Mouse (Mus musculus) neural tube, embryonic 10.5 days (tissue): ENCODE data around the gene Usp46.
"Not testable (repeated sequence)": the region's sequence is repeated elsewhere in the genome, so short reads cannot be mapped to it uniquely, and the experiment has no call there.

Experiments
- DNase-seq: peaks from one replicate; pipeline ENCODE4 v3.0.0-alpha.2; 2017; ENCODE audit warnings: low spot score; ENCODE audit errors: extremely low spot score

The Usp46 gene

GRCm38 (mm10) chr5:74028691-74029479 is 39.3 kb downstream of the Usp46 start:
- no peak for DNase-seq

GRCm38 (mm10) chr5:74028221-74028620 is 40.0 kb downstream of the Usp46 start:
- no peak for DNase-seq

- no peak for DNase-seq
Observed at GRCm38 (mm10) chr5:74020506-74020905, 47.7 kb downstream of the Usp46 start.

DNA sequence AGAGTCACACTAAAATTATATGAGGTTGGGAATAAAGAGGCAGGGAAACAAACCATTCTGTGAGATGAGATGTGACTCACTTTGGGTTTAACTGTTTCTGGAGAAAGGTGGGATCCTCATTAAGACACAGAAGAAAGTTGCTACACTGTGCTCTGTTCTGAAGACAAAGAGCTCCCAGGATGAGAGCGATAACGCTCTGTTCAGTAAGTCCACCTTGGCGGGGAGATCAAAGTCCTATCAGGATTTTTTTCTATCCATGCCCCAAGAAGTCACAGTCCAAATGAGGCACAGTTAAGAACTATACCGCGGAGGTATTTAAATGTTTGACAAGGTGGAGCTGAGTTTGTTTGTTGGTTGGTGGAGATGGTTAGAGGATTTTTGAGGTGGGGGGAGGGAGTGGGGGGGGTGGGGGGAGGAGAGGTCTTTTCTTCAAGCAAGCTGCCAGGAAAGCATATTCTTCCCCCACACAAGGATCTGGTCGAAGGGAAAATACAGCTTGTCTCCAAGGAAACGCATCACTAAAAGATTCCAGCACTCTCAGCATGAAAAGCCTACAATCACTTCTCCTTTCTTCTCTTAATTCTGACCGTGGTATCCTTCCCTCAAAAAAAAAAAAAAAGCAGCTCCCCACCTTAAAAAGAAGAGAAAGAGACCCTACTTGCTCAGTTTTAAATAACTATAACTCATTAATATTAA is 49.2 kb downstream of the Usp46 start:
- no peak for DNase-seq

GRCm38 (mm10) chr5:74017488-74017887 is 50.7 kb downstream of the Usp46 start:
- DNase-seq, result no peak

- no peak for DNase-seq
Observed at GRCm38 (mm10) chr5:74011629-74012028, 56.6 kb downstream of the Usp46 start.

GRCm38 (mm10) chr5:74007492-74008070 is 60.6 kb downstream of the Usp46 start:
- DNase-seq, result no peak

GRCm38 (mm10) chr5:74005936-74006335 is 62.3 kb downstream of the Usp46 start:
- no peak for DNase-seq

DNA sequence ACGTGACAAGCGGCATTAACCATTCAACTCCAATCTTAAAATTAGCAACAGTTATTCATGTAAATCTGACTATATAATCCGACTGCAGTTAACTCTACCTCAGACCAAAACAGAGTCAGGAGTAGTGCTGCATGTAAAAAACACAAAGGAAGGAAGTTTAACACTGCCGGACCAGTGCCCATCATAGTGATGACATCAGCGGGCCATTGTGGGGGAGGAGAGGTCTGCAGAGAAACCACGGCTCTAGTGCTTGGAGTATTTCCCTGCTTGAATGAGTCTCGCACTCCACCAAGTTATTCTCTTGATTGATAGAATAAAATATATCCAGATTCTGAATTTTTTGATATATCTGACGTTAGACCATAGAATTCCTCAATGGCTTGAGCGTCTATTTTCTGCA is 66.5 kb downstream of the Usp46 start:
- DNase-seq, result no peak

- no peak for DNase-seq
Observed at GRCm38 (mm10) chr5:73998966-73999365, 69.3 kb downstream of the Usp46 start.

DNA sequence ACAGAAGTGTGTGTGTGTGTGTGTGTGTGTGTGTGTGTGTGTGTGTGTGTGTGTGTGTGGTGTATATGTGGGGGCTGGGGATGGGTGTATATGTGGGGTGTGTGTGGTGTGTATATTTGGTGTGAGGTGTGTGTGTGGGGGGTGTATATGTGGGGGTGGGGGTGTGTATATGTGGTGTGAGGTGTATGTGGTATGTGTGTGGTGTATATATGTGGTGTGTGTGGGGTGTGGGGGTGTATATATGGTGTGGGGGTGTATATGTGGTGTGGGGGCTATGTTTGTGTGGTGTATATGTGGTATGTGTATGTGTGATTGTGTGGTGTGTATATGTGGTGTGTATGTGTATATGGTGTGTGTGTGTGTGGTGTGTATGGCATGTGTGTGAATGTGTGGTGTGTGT is 73.4 kb downstream of the Usp46 start:
- no peak for DNase-seq

DNA sequence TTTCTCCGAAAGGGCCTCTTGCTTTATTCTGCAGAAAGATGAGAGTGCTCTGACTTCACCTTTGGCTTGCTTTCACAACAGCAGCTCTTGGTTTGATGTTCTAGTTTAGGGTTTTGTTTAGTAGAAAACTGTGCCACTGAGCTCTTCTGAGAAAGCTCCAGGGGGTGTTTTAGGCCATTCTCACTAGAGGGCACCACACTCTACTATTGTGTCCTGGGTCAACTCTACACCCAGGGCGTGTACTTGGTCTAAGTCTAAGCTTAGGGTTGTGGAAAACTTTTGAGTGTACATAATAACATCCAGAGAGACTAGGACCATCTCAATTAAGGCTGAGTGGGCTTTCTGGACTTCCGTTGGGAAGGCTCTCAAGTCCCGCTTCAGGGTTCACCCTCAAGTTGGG is 74.7 kb downstream of the Usp46 start:
- no peak for DNase-seq

DNA sequence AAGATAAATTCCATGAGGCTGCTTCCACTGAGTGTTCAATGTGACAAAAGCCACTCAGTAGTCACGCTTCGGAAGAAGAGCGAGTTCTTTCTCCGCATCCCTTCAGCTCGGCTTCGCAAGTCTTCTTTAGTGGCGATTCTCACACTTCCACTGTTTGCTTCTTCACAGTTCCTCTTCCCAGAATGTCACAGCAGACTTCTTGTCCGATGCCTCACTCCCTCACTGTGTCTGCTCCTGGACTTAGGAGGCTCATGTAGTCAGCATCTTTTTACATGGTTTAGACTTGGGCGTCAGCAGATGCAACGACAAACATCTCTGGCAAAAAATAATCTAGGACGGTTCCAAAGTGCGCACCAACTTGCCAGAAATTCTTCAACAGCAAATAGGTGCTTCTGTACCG is 75.9 kb downstream of the Usp46 start:
- no peak for DNase-seq

GRCm38 (mm10) chr5:73989532-73989931 is 78.7 kb downstream of the Usp46 start:
- DNase-seq, result no peak

DNA sequence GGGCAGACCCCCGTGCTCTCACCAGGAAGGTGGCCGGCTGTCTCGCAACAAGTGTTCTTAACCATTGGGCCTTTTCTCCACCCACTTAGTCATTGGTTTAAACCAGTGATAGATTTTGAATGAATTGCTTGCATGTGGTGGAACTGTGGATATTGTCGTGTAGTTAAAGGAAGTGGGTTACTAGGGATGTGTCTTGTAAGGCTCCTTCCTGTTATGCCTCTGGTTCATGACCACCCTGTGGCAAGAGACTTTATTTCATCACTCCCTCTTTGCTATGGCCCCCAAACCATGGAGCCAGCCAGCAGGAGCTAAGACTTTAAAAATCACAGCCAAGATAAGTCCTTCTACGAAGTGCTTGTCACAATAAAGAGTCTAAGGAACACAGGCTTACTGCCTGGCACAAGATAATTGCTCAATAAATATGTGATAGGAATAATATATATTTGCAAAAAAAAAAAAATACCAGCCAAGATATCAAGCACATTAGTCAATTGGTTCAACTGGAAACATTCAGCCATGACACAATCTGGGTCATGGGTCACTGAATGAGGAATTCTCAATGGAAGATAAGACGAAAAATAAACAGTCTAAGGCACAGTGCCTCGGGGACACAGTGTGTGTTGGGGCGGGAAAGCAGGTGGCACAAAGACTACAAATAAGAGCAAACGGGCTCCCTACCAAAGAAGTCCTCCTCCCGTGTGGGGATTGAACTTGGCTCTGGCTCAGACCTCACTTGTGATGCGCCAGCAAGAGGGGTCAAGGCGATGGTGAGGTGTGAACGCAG is 80.3 kb downstream of the Usp46 start:
- DNase-seq, result no peak

GRCm38 (mm10) chr5:73977426-73977825 is 90.8 kb downstream of the Usp46 start:
- DNase-seq, result no peak

DNA sequence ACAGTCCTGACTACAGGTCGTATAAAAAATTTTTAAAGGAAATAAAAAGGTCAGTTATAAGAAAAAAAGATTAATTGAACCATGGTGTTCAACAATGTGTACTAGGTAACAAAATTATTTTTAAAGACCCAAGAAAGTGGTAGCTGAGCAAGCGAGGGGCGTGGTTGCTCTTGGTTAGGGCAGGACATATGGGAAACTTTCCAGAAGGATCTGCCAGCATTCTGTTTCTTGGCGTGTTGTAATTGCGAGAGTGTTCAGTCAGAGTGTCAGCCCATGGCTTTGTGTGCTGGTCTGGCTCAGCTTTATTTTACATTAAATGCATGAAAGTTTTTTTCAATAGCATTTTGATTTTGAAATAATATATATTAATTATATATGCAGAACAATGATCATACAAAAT is 96.5 kb downstream of the Usp46 start:
- no peak for DNase-seq

- DNase-seq, result no peak
Observed at GRCm38 (mm10) chr5:73970024-73970628, 98.1 kb downstream of the Usp46 start.

GRCm38 (mm10) chr5:73969338-73969737 is 98.9 kb downstream of the Usp46 start:
- DNase-seq, result no peak

DNA sequence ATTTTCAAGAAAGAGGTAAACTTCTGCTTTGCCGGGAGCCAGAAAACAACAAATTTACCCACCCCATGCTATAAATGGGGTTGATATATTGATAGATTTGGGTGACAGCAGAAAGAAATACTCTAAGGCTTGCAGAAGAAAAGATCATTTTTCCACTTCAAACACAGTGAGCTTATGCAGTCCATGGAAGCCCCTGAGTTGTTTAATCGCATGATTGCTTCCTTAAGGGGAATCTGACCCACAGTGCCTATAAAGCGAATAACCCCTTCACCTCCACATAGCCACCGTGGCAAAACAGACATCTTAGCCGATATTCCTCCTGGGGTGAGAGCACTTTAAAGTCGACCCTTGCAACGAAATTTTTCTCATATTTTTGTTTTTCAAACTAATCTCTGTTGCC is 108.5 kb downstream of the Usp46 start:
- no peak for DNase-seq

GRCm38 (mm10) chr5:73958614-73959013 is 109.6 kb downstream of the Usp46 start:
- DNase-seq, result not testable (repeated sequence)
